Mouse (Mus musculus): ENCODE data around the gene Hs3st6. TPM values are rescaled to one million over a fixed set of nuclear protein-coding genes. Genes with fewer than 3 reads are reported as not detected.
A peak's percentile ranks its signal among the peaks of the same experiment; 100 is the strongest.

Hs3st6 gene
- polyA plus RNA-seq, 1 experiment, result 0.80 TPM

- H3K4me1 ChIP-seq (ENCODE audit: control insufficient read depth, insufficient read depth, low read length), result peaks cover 4% of the 10 kb centered on the region
- under 1% methylated on average over 15 of the region's 15 CpGs for WGBS
- peak overlapping the region; percentile 78 for H3K27ac ChIP-seq (ENCODE audit: insufficient read depth, low read length)
- DNase-seq, result no peak
- peak overlapping the region; percentile 91 for H3K4me3 ChIP-seq (replicated peaks; ENCODE audit: insufficient read depth, low read depth, low read length)
- no peaks in the 10 kb centered on the region for H3K27me3 ChIP-seq (ENCODE audit: control insufficient read depth, insufficient read depth, low read length)
- TF ChIP-seq POLR2A (IDR thresholded peaks at IDR 0.05; ENCODE audit: borderline replicate concordance, insufficient read depth, low read length) (no peak), CTCF (IDR thresholded peaks at IDR 0.05; ENCODE audit: borderline replicate concordance, insufficient read depth, low read depth, low read length) (no peak)
Measured at GRCm38 (mm10) chr17:24723881-24724180, 29.0 kb upstream of the Hs3st6 start.

- WGBS, result 0% methylated on average over 30 of the region's 30 CpGs
- peak; percentile 94 to 98 for DNase-seq
- peak within 1 kb of the TSS; percentile 91 for H3K4me3 ChIP-seq (replicated peaks; ENCODE audit: insufficient read depth, low read depth, low read length)
- TF ChIP-seq CTCF (IDR thresholded peaks at IDR 0.05; ENCODE audit: borderline replicate concordance, insufficient read depth, low read depth, low read length) (peak; percentile 92), POLR2A (IDR thresholded peaks at IDR 0.05; ENCODE audit: borderline replicate concordance, insufficient read depth, low read length) (peak; percentile 96)
- H3K27ac ChIP-seq (ENCODE audit: insufficient read depth, low read length), result peak within 1 kb of the TSS; percentile 78
- peaks cover 4% of the 10 kb centered on the region for H3K4me1 ChIP-seq (ENCODE audit: control insufficient read depth, insufficient read depth, low read length)
- no peaks in the 10 kb centered on the region for H3K27me3 ChIP-seq (ENCODE audit: control insufficient read depth, insufficient read depth, low read length)
Measured at GRCm38 (mm10) chr17:24724184-24724583, 28.6 kb upstream of the Hs3st6 start, which contains the start of gene Ndufb10. Gene Ndufb10, minus strand, starts transcription at chr17:24724478.

DNA sequence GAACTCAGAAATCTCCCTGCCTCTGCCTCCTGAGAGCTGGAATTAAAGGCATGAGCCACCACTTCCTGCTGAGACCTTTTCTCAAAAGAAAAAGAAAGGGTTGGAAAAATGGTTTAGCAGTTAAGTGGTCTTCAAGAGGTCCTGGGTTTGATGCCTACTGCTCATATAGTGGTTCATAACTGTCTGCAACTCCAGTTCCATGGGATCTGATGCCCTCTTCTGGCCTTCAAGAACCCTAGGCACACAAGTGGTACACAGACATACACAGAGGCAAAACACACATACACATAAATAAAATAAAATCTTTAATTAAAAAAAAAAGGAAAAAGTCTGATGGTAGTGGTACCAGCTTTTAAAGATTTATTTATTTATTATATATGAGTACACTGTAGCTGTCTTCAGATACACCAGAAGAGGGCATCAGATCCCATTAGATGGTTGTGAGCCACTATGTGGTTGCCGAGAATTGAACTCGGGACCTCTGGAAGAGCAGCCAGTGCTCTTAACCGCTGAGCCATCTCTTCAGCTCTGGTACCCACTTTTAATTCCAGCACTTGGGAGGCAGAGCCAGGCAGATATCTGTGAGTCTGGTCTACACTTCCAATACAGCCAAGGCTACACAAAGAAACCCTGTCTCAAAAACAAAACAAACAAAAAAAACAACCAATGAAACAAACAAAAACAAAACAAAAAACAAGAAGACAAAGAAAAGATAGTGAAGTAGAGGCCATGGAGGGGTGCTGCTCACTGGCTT is 27.0 kb upstream of the Hs3st6 start:
- Histone ChIP-seq H3K27me3 (ENCODE audit: control insufficient read depth, insufficient read depth, low read length) (no peaks in the 10 kb centered on the region), H3K4me1 (ENCODE audit: control insufficient read depth, insufficient read depth, low read length) (peaks cover 4% of the 10 kb centered on the region), H3K27ac (ENCODE audit: insufficient read depth, low read length) (no peak overlapping the region), H3K4me3 (replicated peaks; ENCODE audit: insufficient read depth, low read depth, low read length) (no peak overlapping the region)
- TF ChIP-seq POLR2A (IDR thresholded peaks at IDR 0.05; ENCODE audit: borderline replicate concordance, insufficient read depth, low read length), result no peak
- TF ChIP-seq CTCF (IDR thresholded peaks at IDR 0.05; ENCODE audit: borderline replicate concordance, insufficient read depth, low read depth, low read length), result no peak
- DNase-seq, result no peak
- WGBS, result 63% methylated on average over 3 of the region's 3 CpGs

- Histone ChIP-seq H3K27ac (ENCODE audit: insufficient read depth, low read length) (no peak within 1 kb of the TSS), H3K27me3 (ENCODE audit: control insufficient read depth, insufficient read depth, low read length) (no peaks in the 10 kb centered on the region), H3K4me3 (replicated peaks; ENCODE audit: insufficient read depth, low read depth, low read length) (no peak within 1 kb of the TSS), H3K4me1 (ENCODE audit: control insufficient read depth, insufficient read depth, low read length) (peaks cover 1% of the 10 kb centered on the region; the same call in 1 of the 2 replicates)
- no peak for TF ChIP-seq CTCF (IDR thresholded peaks at IDR 0.05; ENCODE audit: borderline replicate concordance, insufficient read depth, low read depth, low read length)
- 62% methylated on average over 2 of the region's 2 CpGs for WGBS
- no peak for DNase-seq
Measured at GRCm38 (mm10) chr17:24727618-24728017, 25.2 kb upstream of the Hs3st6 start, which contains the start of gene Rpl3l. Gene Rpl3l, plus strand, starts transcription at chr17:24727820.

DNA sequence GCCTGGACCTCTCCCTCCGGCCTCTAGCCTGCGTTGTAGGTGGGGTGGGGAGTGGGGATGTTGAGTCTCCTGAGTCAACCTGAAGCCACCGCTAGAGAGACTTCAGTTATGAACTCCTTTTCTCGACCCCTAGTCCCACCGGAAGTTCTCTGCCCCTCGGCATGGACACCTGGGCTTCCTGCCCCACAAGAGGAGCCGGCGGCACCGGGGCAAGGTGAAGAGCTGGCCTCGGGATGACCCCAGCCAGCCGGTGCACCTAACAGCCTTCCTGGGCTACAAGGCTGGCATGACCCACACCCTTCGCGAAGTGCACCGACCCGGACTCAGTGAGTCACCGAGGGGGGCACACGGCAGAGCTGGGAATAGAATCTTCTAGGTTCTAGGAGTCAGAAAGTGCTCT is 24.6 kb upstream of the Hs3st6 start:
- Histone ChIP-seq H3K27me3 (ENCODE audit: control insufficient read depth, insufficient read depth, low read length) (no peaks in the 10 kb centered on the region), H3K4me3 (replicated peaks; ENCODE audit: insufficient read depth, low read depth, low read length) (no peak overlapping the region), H3K27ac (ENCODE audit: insufficient read depth, low read length) (no peak overlapping the region), H3K4me1 (ENCODE audit: control insufficient read depth, insufficient read depth, low read length) (no peaks in the 10 kb centered on the region)
- 72% methylated on average over 17 of the region's 17 CpGs for WGBS
- DNase-seq, result no peak
- TF ChIP-seq POLR2A (IDR thresholded peaks at IDR 0.05; ENCODE audit: borderline replicate concordance, insufficient read depth, low read length) (no peak), CTCF (IDR thresholded peaks at IDR 0.05; ENCODE audit: borderline replicate concordance, insufficient read depth, low read depth, low read length) (no peak)

GRCm38 (mm10) chr17:24729067-24729466 is 23.7 kb upstream of the Hs3st6 start:
- Histone ChIP-seq H3K27me3 (ENCODE audit: control insufficient read depth, insufficient read depth, low read length) (no peaks in the 10 kb centered on the region), H3K27ac (ENCODE audit: insufficient read depth, low read length) (no peak overlapping the region), H3K4me1 (ENCODE audit: control insufficient read depth, insufficient read depth, low read length) (no peaks in the 10 kb centered on the region), H3K4me3 (replicated peaks; ENCODE audit: insufficient read depth, low read depth, low read length) (no peak overlapping the region)
- 54% methylated on average over 6 of the region's 6 CpGs for WGBS
- TF ChIP-seq POLR2A (IDR thresholded peaks at IDR 0.05; ENCODE audit: borderline replicate concordance, insufficient read depth, low read length), result no peak
- no peak for TF ChIP-seq CTCF (IDR thresholded peaks at IDR 0.05; ENCODE audit: borderline replicate concordance, insufficient read depth, low read depth, low read length)
- DNase-seq, result no peak

GRCm38 (mm10) chr17:24730787-24731186 is 22.0 kb upstream of the Hs3st6 start:
- no peak for TF ChIP-seq POLR2A (IDR thresholded peaks at IDR 0.05; ENCODE audit: borderline replicate concordance, insufficient read depth, low read length)
- TF ChIP-seq CTCF (IDR thresholded peaks at IDR 0.05; ENCODE audit: borderline replicate concordance, insufficient read depth, low read depth, low read length), result no peak
- Histone ChIP-seq H3K27me3 (ENCODE audit: control insufficient read depth, insufficient read depth, low read length) (no peaks in the 10 kb centered on the region), H3K27ac (ENCODE audit: insufficient read depth, low read length) (no peak overlapping the region), H3K4me3 (replicated peaks; ENCODE audit: insufficient read depth, low read depth, low read length) (no peak overlapping the region), H3K4me1 (ENCODE audit: control insufficient read depth, insufficient read depth, low read length) (no peaks in the 10 kb centered on the region)
- 79% methylated on average over 14 of the region's 14 CpGs for WGBS
- DNase-seq, result no peak

DNA sequence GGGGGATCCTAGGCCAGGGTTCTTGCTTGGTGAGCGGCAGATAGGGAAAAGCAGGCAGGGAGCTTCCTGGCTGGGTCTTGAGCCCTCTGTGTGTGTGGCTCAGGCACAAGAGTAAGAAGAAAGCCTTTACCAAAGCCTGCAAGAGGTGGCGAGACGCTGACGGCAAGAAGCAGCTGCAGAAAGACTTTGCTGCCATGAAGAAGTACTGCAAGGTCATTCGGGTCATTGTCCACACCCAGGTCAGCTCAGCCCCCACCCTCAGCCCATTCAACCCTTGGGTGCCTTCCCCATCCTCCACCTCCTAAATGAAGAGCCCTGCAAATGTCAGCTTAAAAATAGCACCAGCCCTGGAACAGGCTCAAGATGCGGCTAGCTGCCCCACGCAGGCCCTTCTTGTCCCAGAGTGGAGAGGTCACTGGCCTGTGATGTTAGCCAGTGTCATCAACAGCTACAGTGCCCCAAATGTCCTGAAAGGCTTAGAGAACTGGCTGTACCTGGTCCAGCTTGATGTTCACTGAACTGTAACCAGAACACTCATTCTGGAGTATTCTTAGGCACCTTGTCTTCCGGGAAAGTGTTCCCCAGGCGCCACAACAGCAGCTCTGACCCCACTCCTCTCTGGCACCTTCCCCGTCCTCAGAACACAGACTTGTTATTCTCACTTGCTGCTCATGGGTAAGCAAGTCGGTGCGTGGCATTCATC is 20.4 kb upstream of the Hs3st6 start:
- DNase-seq, result no peak
- Histone ChIP-seq H3K4me3 (replicated peaks; ENCODE audit: insufficient read depth, low read depth, low read length) (no peak overlapping the region), H3K4me1 (ENCODE audit: control insufficient read depth, insufficient read depth, low read length) (no peaks in the 10 kb centered on the region), H3K27ac (ENCODE audit: insufficient read depth, low read length) (no peak overlapping the region), H3K27me3 (ENCODE audit: control insufficient read depth, insufficient read depth, low read length) (no peaks in the 10 kb centered on the region)
- WGBS, result 76% methylated on average over 12 of the region's 12 CpGs
- TF ChIP-seq CTCF (IDR thresholded peaks at IDR 0.05; ENCODE audit: borderline replicate concordance, insufficient read depth, low read depth, low read length) (no peak), POLR2A (IDR thresholded peaks at IDR 0.05; ENCODE audit: borderline replicate concordance, insufficient read depth, low read length) (no peak)
